In genomic region chr14:47354111-47354577, GRCm38 (mm10) we compare ENCODE assay signal across 8 mouse cellular contexts. TPM values are rescaled to one million over a fixed set of nuclear protein-coding genes. Genes with fewer than 3 reads are reported as not detected.
A peak's percentile ranks its signal among the peaks of the same experiment; 100 is the strongest.
DNase-seq lines count a peak whose midpoint lies in the region; ATAC-seq and TF ChIP-seq lines count a peak whose summit lies in the region.

No protein-coding gene starts in this region.

- TF ChIP-seq POLR2A in thymus, adult 2 months (IDR thresholded peaks at IDR 0.05; ENCODE audit: control insufficient read depth, extremely low read depth, insufficient read depth, low read length, poor library complexity): no peak

- no peaks in the 10 kb centered on the region for H3K9me3 ChIP-seq in intestine, embryonic 16.5 days (ENCODE audit: control insufficient read depth, low read length)

- no peak overlapping the region for H3K4me2 ChIP-seq in intestine, embryonic 16.5 days (ENCODE audit: low read depth, low read length)

- DNase-seq in layer of hippocampus, adult 2 months (ENCODE audit: low spot score in 2 of 2): no peak
- no peak for DNase-seq in layer of hippocampus, postnatal 14 days (ENCODE audit: low spot score in 2 of 2)
- DNase-seq in ZHBTc4 (ENCODE audit: low read depth, low spot score): peak; percentile 89
- DNase-seq in thymus, postnatal 14 days: no peak
- DNase-seq in thymus, adult 2 months: no peak
- no peak for DNase-seq in cerebellum, adult 9-10 months

- H3K4me3 ChIP-seq in layer of hippocampus, adult 2 months: no peak overlapping the region
- no peak overlapping the region for H3K4me3 ChIP-seq in intestine, embryonic 16.5 days (ENCODE audit: low read length)
- no peak overlapping the region for H3K4me3 ChIP-seq in thymus, adult 2 months (ENCODE audit: control insufficient read depth, insufficient read depth, low read length)

- peak; percentile 81; the same call in 1 of the 2 replicates for ATAC-seq in intestine, embryonic 16.5 days
- ATAC-seq in megakaryocyte-erythroid progenitor cell, adult 5-6 weeks (replicated peaks; ENCODE audit: low FRiP score, low TSS enrichment, poor library complexity, severe bottlenecking): peak; percentile 65; the same call in 1 of the 2 replicates

- H3K4me1 ChIP-seq in intestine, embryonic 16.5 days (ENCODE audit: control insufficient read depth, insufficient read depth, low read length): peaks cover 5% of the 10 kb centered on the region; the same call in 1 of the 2 replicates
- H3K4me1 ChIP-seq in thymus, adult 2 months (replicated peaks; ENCODE audit: control insufficient read depth, insufficient read depth, low read length): peaks cover 4% of the 10 kb centered on the region; the same call in 1 of the 2 replicates

- TF ChIP-seq CTCF in layer of hippocampus, adult 2 months (conservative IDR thresholded peaks at IDR 0.05): peak; percentile 51
- no peak for TF ChIP-seq CTCF in thymus, adult 2 months (IDR thresholded peaks at IDR 0.05; ENCODE audit: borderline replicate concordance, control insufficient read depth, extremely low read depth, insufficient read depth, low read length, poor library complexity)

- H3K36me3 ChIP-seq in intestine, embryonic 16.5 days (ENCODE audit: control insufficient read depth, insufficient read depth, low read length): no peaks in the 10 kb centered on the region
- H3K36me3 ChIP-seq in thymus, adult 2 months (ENCODE audit: control insufficient read depth, insufficient read depth, low read length): no peaks in the 10 kb centered on the region

- H3K27ac ChIP-seq in layer of hippocampus, adult 2 months: no peak overlapping the region
- 0 out of 2 replicates have a peak overlapping the region, but pooled peaks have one; percentile 35 for H3K27ac ChIP-seq in intestine, embryonic 16.5 days (ENCODE audit: low read length)
- no peak overlapping the region for H3K27ac ChIP-seq in thymus, adult 2 months (ENCODE audit: control insufficient read depth, insufficient read depth, low read length)

- WGBS in intestine, embryonic 16.5 days: 63% methylated on average over 8 of the region's 8 CpGs
- 73% methylated on average over 8 of the region's 8 CpGs for WGBS in thymus, adult 2 months

- H3K27me3 ChIP-seq in intestine, embryonic 16.5 days (replicated peaks; ENCODE audit: control insufficient read depth, insufficient read depth, low read length): no peaks in the 10 kb centered on the region
- no peaks in the 10 kb centered on the region for H3K27me3 ChIP-seq in thymus, adult 2 months (ENCODE audit: control insufficient read depth, insufficient read depth, low read length)

- H3K9ac ChIP-seq in intestine, embryonic 16.5 days (ENCODE audit: low read depth, low read length): no peak overlapping the region

RNA-seq across cellular contexts. Expression of gene Lgals3, which starts 13.4 kb away (rescaled TPM):
- total RNA-seq in layer of hippocampus, adult 2 months (2021): 1 to 10 TPM in 1 of 2 experiments, under 1 TPM in 1; 0.79 to 1.0 TPM
- 1 to 10 TPM; 1.1 to 2.4 TPM for total RNA-seq in layer of hippocampus, postnatal 14 days (2021)
- 43.7 and 49.5 TPM in 2 replicates for polyA plus RNA-seq in intestine, embryonic 16.5 days (2015; fragmentation: Nextera tagmentation; extraction: Ambion mirVana)
- total RNA-seq in megakaryocyte-erythroid progenitor cell, adult 5-6 weeks (2014; fragmentation: Nextera tagmentation): 0.92 and 5.8 TPM in 2 replicates
- not detected in 2 replicates for total RNA-seq in megakaryocyte-erythroid progenitor cell, adult 5-6 weeks (2017)
- polyA plus RNA-seq in thymus, adult 2 months (2012; rRNA removed): 95.3 and 143 TPM in 2 replicates

RNA-seq across cellular contexts. Expression of gene Mapk1ip1l, which starts 56.1 kb away (rescaled TPM):
- total RNA-seq in layer of hippocampus, adult 2 months (2021): 10 to 100 TPM; 55.1 to 59.2 TPM
- 10 to 100 TPM; 69.2 to 71.0 TPM for total RNA-seq in layer of hippocampus, postnatal 14 days (2021)
- polyA plus RNA-seq in intestine, embryonic 16.5 days (2015; fragmentation: Nextera tagmentation; extraction: Ambion mirVana): 57.9 and 59.9 TPM in 2 replicates
- 82.4 and 115 TPM in 2 replicates for total RNA-seq in megakaryocyte-erythroid progenitor cell, adult 5-6 weeks (2014; fragmentation: Nextera tagmentation)
- total RNA-seq in megakaryocyte-erythroid progenitor cell, adult 5-6 weeks (2017): 46.1 and 59.3 TPM in 2 replicates
- polyA plus RNA-seq in thymus, adult 2 months (2012; rRNA removed): 104 and 106 TPM in 2 replicates
